Mouse (Mus musculus): ENCODE data around the gene Dock10. TPM values are rescaled to one million over a fixed set of nuclear protein-coding genes. Genes with fewer than 3 reads are reported as not detected.
A peak's percentile ranks its signal among the peaks of the same experiment; 100 is the strongest.

Gene Dock10
- total RNA-seq (2014; rRNA removed) (6.8 TPM in 2 replicates), polyA plus RNA-seq (2012; rRNA removed) (0.52 and 1.0 TPM in 2 replicates)

DNA sequence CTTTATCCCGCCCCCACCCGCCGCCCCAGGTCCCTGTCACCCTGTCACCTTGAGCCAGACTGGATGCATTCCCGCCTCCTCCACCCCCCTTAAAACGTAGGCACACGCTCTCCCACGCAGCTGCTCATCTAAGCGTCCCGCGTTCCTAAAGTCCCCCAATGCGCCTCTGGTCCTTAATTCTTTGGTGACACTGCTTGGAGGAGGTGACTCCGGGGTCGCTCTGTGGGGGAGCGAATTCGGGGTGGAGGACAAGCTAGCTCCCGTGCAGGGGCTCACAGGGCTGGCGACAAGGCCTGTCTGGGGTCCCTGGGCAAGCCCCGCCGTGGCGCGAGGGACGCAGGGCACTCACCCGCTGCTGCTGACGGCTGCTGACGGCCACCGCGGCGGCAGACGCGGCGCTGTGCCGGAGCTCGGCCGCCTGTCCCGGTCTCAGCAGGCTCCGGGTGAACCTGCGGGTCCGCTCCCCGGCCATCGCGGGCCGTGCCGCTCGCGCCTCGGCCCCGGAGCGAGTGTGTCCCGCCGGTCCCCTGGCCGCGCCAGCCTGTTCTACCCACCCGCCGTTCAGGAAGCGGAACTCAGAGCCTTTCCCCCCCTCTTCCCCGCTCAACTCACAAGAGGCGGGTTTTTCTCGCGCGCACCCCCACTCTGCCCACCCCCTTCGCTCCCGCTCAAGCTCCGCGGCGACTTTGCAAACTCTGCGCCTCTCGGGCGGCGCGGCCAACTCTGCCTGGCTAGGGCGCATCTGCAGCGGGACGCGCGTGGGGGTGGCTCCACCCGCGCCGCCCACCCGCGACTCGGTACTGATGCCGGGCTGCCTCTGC, at the start of gene Dock10:
Dock10 (minus strand) TSS at position 551 of the 821 bp plus-strand sequence.
- Histone ChIP-seq H3K4me1 (ENCODE audit: control insufficient read depth, insufficient read depth, low read length) (no peaks in the 10 kb centered on the region), H3K27ac (replicated peaks; ENCODE audit: insufficient read depth, low read depth, low read length) (no peak within 1 kb of the TSS), H3K79me2 (ENCODE audit: control insufficient read depth, insufficient read depth, low read length) (no peaks in the 10 kb centered on the region), H3K27me3 (ENCODE audit: control insufficient read depth, insufficient read depth, low read length) (peaks cover 10% of the 10 kb centered on the region; the same call in 1 of the 2 replicates), H3K36me3 (ENCODE audit: control insufficient read depth, insufficient read depth, low read length) (no peaks in the 10 kb centered on the region), H3K4me3 (ENCODE audit: insufficient read depth, low read depth, low read length) (peak within 1 kb of the TSS; percentile 62), H3K9ac (ENCODE audit: low read depth, low read length) (peak within 1 kb of the TSS; percentile 60)
- TF ChIP-seq CTCF (IDR thresholded peaks at IDR 0.05; ENCODE audit: low read depth, low read length), result no peak
- TF ChIP-seq POLR2A (IDR thresholded peaks at IDR 0.05; ENCODE audit: extremely low read depth, insufficient read depth, low read length), result no peak
- DNase-seq (ENCODE audit: extremely low read depth, low read depth, low spot score), result no peak
- 1% methylated on average over 82 of the region's 82 CpGs for WGBS

DNA sequence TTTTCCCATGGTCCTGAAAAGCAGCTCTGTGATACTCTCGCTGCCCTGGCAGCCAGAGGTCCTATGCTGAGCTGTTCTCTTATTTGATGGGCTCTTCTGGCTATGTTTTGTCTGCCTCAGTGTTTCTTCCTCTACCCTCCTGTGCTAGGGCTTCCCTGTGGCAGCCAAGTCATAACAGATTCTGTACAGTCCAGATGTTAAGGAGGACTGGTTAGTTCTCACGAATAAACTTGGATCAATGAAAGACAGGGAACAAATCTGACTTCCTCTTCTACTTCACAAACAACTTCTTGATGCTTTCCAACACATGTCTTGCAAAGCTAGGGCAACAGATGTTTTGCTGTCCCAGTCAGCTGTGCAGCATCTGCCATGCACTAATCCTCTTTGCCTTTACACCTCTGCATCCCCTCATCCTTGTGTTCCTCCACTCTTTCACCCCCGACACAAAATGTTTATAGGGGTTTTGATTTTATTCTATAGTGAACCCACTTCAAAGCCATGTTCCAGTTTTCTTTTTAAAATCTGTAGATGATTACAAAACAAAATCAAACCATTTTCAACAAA, 48.6 kb upstream of the Dock10 start:
- Histone ChIP-seq H3K4me1 (ENCODE audit: control insufficient read depth, insufficient read depth, low read length) (no peaks in the 10 kb centered on the region), H3K36me3 (ENCODE audit: control insufficient read depth, insufficient read depth, low read length) (no peaks in the 10 kb centered on the region), H3K79me2 (ENCODE audit: control insufficient read depth, insufficient read depth, low read length) (no peaks in the 10 kb centered on the region), H3K4me3 (ENCODE audit: insufficient read depth, low read depth, low read length) (no peak overlapping the region), H3K27me3 (ENCODE audit: control insufficient read depth, insufficient read depth, low read length) (no peaks in the 10 kb centered on the region), H3K27ac (replicated peaks; ENCODE audit: insufficient read depth, low read depth, low read length) (no peak overlapping the region), H3K9ac (ENCODE audit: low read depth, low read length) (no peak overlapping the region)
- TF ChIP-seq CTCF (IDR thresholded peaks at IDR 0.05; ENCODE audit: low read depth, low read length) (no peak), POLR2A (IDR thresholded peaks at IDR 0.05; ENCODE audit: extremely low read depth, insufficient read depth, low read length) (no peak)
- WGBS, result 58% methylated on average over 3 of the region's 3 CpGs
- no peak for DNase-seq (ENCODE audit: extremely low read depth, low read depth, low spot score)

DNA sequence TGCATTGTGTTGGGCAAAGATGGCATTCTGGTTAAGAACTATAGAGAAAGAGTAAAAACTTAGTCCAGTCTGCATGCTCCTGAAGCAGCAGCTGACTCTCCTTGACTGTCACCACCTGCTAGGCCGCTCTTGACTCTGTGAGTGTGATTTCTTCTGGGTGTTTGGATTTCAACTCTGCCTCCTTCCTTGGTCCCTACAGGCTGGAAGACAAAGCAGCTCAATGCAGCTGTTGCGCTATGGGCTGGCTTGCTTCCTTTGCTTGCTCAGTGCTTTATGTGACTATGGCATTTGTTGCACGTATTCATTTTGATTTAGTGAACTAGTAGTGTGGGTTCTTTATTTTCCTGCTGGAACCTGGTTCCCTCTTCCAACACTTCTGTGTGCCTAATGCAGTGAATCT, 43.7 kb upstream of the Dock10 start:
- Histone ChIP-seq H3K36me3 (ENCODE audit: control insufficient read depth, insufficient read depth, low read length) (no peaks in the 10 kb centered on the region), H3K79me2 (ENCODE audit: control insufficient read depth, insufficient read depth, low read length) (no peaks in the 10 kb centered on the region), H3K27me3 (ENCODE audit: control insufficient read depth, insufficient read depth, low read length) (no peaks in the 10 kb centered on the region), H3K4me3 (ENCODE audit: insufficient read depth, low read depth, low read length) (no peak overlapping the region), H3K4me1 (ENCODE audit: control insufficient read depth, insufficient read depth, low read length) (no peaks in the 10 kb centered on the region), H3K27ac (replicated peaks; ENCODE audit: insufficient read depth, low read depth, low read length) (no peak overlapping the region), H3K9ac (ENCODE audit: low read depth, low read length) (no peak overlapping the region)
- WGBS, result 87% methylated on average over 3 of the region's 3 CpGs
- no peak for TF ChIP-seq CTCF (IDR thresholded peaks at IDR 0.05; ENCODE audit: low read depth, low read length)
- no peak for DNase-seq (ENCODE audit: extremely low read depth, low read depth, low spot score)

- no peak overlapping the region for H3K4me3 ChIP-seq (ENCODE audit: insufficient read depth, low read depth, low read length)
- no peaks in the 10 kb centered on the region for H3K79me2 ChIP-seq (ENCODE audit: control insufficient read depth, insufficient read depth, low read length)
- no peak for TF ChIP-seq POLR2A (IDR thresholded peaks at IDR 0.05; ENCODE audit: extremely low read depth, insufficient read depth, low read length)
- H3K4me1 ChIP-seq (ENCODE audit: control insufficient read depth, insufficient read depth, low read length), result no peaks in the 10 kb centered on the region
- no peak overlapping the region for H3K9ac ChIP-seq (ENCODE audit: low read depth, low read length)
- H3K27ac ChIP-seq (replicated peaks; ENCODE audit: insufficient read depth, low read depth, low read length), result no peak overlapping the region
- H3K36me3 ChIP-seq (ENCODE audit: control insufficient read depth, insufficient read depth, low read length), result no peaks in the 10 kb centered on the region
- H3K27me3 ChIP-seq (ENCODE audit: control insufficient read depth, insufficient read depth, low read length), result no peaks in the 10 kb centered on the region
- peak; percentile 19 for DNase-seq (ENCODE audit: extremely low read depth, low read depth, low spot score)
- WGBS, result 69% methylated on average over 2 of the region's 2 CpGs
Observed at GRCm38 (mm10) chr1:80785066-80785779, 26.9 kb upstream of the Dock10 start.

DNA sequence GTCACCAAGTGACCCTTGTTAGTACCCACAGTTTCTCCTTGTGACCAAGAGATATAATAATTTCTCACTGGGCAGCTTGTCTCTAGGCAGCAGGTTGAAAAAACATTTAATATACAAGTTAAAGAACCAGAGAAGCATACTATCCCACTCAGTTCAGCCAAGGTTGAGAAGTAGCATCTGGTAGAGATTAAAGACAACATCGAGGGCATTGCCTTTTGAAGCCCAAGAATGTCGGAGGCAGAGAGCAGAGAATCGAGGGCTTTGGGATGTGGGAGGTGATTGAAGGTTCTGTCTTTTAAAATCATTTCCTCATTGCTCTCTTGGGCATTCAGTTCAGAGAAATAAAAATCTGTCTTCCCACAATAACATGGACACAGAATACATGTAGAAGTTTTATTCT, 25.8 kb upstream of the Dock10 start:
- Histone ChIP-seq H3K4me3 (ENCODE audit: insufficient read depth, low read depth, low read length) (no peak overlapping the region), H3K4me1 (ENCODE audit: control insufficient read depth, insufficient read depth, low read length) (no peaks in the 10 kb centered on the region), H3K27me3 (ENCODE audit: control insufficient read depth, insufficient read depth, low read length) (no peaks in the 10 kb centered on the region), H3K79me2 (ENCODE audit: control insufficient read depth, insufficient read depth, low read length) (no peaks in the 10 kb centered on the region), H3K27ac (replicated peaks; ENCODE audit: insufficient read depth, low read depth, low read length) (no peak overlapping the region), H3K36me3 (ENCODE audit: control insufficient read depth, insufficient read depth, low read length) (no peaks in the 10 kb centered on the region), H3K9ac (ENCODE audit: low read depth, low read length) (no peak overlapping the region)
- WGBS, result 72% methylated on average over 3 of the region's 3 CpGs
- no peak for DNase-seq (ENCODE audit: extremely low read depth, low read depth, low spot score)
- TF ChIP-seq CTCF (IDR thresholded peaks at IDR 0.05; ENCODE audit: low read depth, low read length) (no peak), POLR2A (IDR thresholded peaks at IDR 0.05; ENCODE audit: extremely low read depth, insufficient read depth, low read length) (no peak)
